Mouse (Mus musculus) spleen, adult 2 months (tissue): ENCODE results near the gene Isy1.

Source experiments
- CTCF ChIP-seq: fragments of 200-500 bp; IDR thresholded peaks from 2 replicates; pipeline ENCODE4 v1.5.1; 2011; ENCODE audit warnings: mild to moderate bottlenecking, inconsistent platforms; ENCODE audit not compliant: insufficient read depth, insufficient read length, insufficient replicate concordance; ENCODE audit errors: extremely low read depth
- POLR2A ChIP-seq: fragments of 200-500 bp; IDR thresholded peaks from 2 replicates; pipeline ENCODE4 v1.6.1; 2011; ENCODE audit warnings: low read depth, low read length, inconsistent platforms

- no peak for TF ChIP-seq CTCF
- no peak for TF ChIP-seq POLR2A
These were observed 44.6 kb downstream of the Isy1 start for GRCm38 (mm10) chr6:87793821-87794510.
